Mouse (Mus musculus): ENCODE data around the gene B630019K06Rik.
"Not testable (repeated sequence)": the region's sequence is repeated elsewhere in the genome, so short reads cannot be mapped to it uniquely, and the experiment has no call there.

B630019K06Rik gene

DNA sequence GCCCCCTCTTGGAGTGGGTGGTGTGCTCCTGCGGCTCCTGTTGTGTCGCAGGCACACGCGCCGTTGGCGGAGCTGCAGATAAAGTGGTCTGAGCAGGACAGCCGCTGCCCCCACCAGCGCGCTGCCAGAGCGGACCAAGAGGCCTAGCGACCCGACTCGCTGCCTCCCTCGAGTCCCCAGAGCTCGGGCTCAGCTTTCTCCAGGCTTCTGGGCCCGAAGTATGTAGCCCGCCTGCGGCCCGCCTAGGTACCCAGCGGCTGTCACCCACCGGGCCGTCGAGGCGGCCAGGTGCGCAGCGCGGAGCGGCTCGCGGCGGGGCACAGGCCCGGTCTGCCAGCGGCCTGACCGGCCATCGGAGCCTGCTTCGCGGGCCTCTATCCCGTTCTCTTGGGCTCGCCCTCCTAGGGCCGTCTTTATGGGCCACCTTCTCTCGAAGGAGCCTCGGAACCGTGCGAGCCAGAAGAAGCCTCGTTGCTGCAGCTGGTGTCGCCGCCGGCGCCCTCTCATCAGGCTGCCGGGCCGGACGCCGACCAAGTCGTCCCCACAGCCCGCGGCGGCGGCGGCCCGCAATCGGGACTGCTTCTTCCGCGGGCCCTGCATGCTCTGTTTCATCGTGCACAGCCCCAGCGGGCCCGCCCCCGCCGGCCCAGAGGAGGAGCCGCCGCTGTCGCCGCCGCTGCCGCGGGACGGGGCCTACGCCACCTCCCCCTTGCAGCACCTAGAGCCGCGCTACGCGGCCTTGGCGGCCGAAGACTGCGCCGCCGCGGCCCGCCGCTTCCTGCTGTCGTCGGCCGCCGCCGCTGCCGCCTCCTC lies at the start of gene B630019K06Rik:
Gene B630019K06Rik (plus strand): TSS at position 40 of the 813 bp plus-strand sequence.
- peak; percentile 66 for DNase-seq (ENCODE audit: extremely low spot score)

GRCm38 (mm10) chrX:8843694-8844093 lies 48.5 kb upstream of the B630019K06Rik start, which contains the start of gene Gm6592:
Gene Gm6592, plus strand, starts transcription at chrX:8843994.
- no peak for DNase-seq (ENCODE audit: extremely low spot score)

DNA sequence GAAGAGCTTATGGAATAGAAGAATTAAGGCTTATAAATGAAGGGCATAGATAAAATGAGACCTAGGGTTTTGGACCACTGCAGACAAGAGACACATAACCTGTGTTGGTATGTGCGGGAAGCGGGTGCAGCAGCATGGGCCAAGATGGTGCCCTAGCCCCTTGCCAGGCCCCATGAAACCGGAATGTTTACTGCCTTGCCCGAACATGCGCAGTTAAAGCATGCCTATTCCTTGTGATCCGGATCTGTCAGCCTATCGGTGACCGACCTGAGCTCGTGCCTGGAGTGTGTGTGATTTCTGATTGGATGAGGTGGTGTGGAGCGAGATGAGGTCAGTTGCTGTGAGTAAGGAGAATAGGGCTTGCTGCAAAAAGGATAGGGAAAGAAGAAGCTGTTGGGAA lies 39.7 kb upstream of the B630019K06Rik start:
- DNase-seq (ENCODE audit: extremely low spot score) = no peak

DNA sequence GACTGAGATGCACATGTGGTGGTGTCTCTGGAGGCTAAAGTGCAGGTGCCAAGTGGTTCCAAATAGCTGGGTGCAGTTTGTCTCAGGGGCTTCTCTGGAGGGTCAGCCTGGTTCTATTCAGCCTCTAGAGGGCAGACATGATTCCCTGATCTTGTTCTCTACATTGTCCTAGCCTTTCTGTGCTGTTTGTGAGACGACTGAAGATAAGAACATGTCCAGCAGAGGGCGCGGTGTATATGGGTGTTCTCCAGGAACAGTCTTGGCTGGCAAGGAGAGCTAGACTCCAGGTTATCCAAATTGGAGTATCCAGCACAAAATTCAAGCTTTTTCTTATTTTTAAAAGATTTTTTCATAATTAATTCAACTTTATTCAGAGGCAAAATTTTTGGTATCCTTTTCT lies 27.9 kb upstream of the B630019K06Rik start:
- DNase-seq (ENCODE audit: extremely low spot score) = peak; percentile 40

DNA sequence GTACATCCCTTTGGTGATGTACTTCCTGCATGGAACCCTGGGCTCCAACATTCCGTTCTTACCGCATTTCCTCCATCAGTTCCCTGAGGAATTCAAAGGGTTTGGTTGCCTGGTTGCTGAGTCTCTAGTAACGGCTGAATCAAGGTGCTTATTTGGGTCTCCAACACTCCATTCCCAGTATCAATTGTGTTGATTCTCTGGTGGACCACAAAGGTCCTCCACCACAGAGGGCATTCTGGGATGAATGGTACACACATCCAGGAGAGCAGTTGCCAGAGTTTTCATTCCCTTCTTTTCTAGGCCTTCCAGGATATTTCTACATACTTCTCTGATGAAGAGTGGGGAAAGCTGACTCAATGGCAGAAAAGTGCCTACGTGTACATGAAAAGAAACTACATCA lies 18.2 kb upstream of the B630019K06Rik start, which contains the start of gene Gm5751:
Gene Gm5751 (plus strand): TSS at position 301 of the 400 bp plus-strand sequence.
- DNase-seq (ENCODE audit: extremely low spot score) = not testable (repeated sequence)

DNA sequence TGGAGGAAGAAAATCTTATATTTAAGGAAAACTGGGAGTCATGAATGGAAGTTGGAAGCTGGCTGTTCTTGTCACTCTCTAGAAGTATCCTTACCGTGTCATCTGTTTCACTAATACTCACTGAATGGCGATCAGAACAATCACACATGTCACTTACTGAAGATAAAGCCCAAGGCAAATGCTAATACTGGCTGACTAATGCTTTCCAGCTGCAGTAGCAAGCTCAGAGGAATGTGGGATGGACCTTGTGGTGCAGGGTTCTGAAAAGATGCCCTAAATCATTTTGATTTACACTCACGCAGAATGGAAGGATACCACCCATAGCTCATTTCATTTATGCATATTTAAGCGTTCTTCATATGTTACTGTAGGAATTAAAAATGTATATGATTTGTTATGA lies 7.8 kb upstream of the B630019K06Rik start:
- DNase-seq (ENCODE audit: extremely low spot score) = no peak

DNA sequence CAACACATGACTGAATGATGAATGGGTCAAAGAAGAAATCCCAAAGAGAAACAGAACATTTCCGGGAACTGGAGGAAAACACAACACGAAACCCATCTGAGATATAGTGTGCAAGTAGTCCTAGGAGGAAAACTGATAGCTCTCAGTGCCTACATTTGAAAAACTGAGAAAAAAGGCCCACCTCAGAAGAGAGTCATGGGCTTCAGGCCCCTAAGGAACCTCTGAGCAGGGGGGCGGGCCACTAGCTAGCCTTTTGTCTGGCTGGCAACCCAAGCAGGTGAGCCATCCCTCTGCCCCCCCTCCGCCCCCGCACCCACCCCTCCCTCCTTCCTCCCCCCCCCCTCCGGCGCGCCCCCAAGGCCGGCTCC lies 223 bp upstream of the B630019K06Rik start:
- DNase-seq (ENCODE audit: extremely low spot score) = no peak

DNA sequence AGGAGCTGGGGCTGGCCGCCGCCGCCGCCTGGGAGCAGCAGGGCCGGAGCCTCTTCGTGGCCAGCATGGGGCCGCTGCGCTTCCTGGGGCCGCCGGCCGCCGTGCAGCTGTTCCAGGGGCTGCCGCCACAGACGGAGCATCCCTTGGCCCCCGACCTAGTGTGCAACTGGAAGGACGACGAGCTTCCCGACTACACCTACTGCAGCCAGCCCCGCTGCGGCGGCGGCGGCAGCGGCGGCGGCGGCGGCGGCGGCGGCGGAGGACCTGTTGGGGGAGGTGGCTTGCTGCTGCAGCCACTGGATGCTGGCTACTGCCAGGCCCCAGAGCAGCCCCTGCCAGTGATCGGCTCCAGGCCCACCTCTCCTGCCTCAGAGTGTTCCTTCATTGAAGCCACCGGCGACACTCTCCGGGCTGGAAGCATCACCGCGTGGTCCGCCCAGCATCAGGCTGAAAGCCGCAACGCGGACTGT lies 1.0 kb downstream of the B630019K06Rik start:
- no peak for DNase-seq (ENCODE audit: extremely low spot score)

- DNase-seq (ENCODE audit: extremely low spot score) = no peak
Measured at GRCm38 (mm10) chrX:8900823-8901222, 8.6 kb downstream of the B630019K06Rik start.

- no peak for DNase-seq (ENCODE audit: extremely low spot score)
Measured at GRCm38 (mm10) chrX:8901906-8902472, 9.8 kb downstream of the B630019K06Rik start.

- DNase-seq (ENCODE audit: extremely low spot score) = no peak
Measured at GRCm38 (mm10) chrX:8921080-8921479, 28.9 kb downstream of the B630019K06Rik start.

GRCm38 (mm10) chrX:8921813-8922607 lies 29.8 kb downstream of the B630019K06Rik start:
- no peak for DNase-seq (ENCODE audit: extremely low spot score)

- DNase-seq (ENCODE audit: extremely low spot score) = no peak
Measured at GRCm38 (mm10) chrX:8927308-8927707, 35.1 kb downstream of the B630019K06Rik start.

GRCm38 (mm10) chrX:8944041-8944440 lies 51.9 kb downstream of the B630019K06Rik start:
- no peak for DNase-seq (ENCODE audit: extremely low spot score)
